Mouse (Mus musculus) ES-E14 (cell line): ENCODE results near the gene Scn4a.

Experiments
- CHD2 ChIP-seq: IDR thresholded peaks from 2 replicates; pipeline ENCODE4 v1.6.1; 2014; ENCODE audit warnings: mild to moderate bottlenecking, low read depth, low read length, inconsistent platforms
- HCFC1 ChIP-seq: IDR thresholded peaks from 2 replicates; pipeline ENCODE4 v1.6.1; 2012; ENCODE audit warnings: low read length, inconsistent platforms, borderline replicate concordance; ENCODE audit not compliant: insufficient read depth
- MAFK ChIP-seq: IDR thresholded peaks from 2 replicates; pipeline ENCODE4 v1.6.1; 2014; ENCODE audit warnings: mild to moderate bottlenecking, low read depth, low read length, inconsistent platforms; ENCODE audit not compliant: insufficient read depth
- ZC3H11A ChIP-seq: IDR thresholded peaks from 2 replicates; pipeline ENCODE4 v1.6.1; 2012; ENCODE audit warnings: low read depth, mild to moderate bottlenecking, inconsistent platforms, low read length, borderline replicate concordance
- ZNF384 ChIP-seq: IDR thresholded peaks from 2 replicates; pipeline ENCODE4 v1.6.1; 2012; ENCODE audit warnings: low read depth, low read length, inconsistent platforms

- TF ChIP-seq MAFK (no peak), ZNF384 (no peak), CHD2 (no peak), HCFC1 (no peak), ZC3H11A (no peak)
These were observed 30.1 kb upstream of the Scn4a start for GRCm38 (mm10) chr11:106383051-106383790.
